ENCODE assay signal across 1 mouse cellular context in the genomic region with DNA sequence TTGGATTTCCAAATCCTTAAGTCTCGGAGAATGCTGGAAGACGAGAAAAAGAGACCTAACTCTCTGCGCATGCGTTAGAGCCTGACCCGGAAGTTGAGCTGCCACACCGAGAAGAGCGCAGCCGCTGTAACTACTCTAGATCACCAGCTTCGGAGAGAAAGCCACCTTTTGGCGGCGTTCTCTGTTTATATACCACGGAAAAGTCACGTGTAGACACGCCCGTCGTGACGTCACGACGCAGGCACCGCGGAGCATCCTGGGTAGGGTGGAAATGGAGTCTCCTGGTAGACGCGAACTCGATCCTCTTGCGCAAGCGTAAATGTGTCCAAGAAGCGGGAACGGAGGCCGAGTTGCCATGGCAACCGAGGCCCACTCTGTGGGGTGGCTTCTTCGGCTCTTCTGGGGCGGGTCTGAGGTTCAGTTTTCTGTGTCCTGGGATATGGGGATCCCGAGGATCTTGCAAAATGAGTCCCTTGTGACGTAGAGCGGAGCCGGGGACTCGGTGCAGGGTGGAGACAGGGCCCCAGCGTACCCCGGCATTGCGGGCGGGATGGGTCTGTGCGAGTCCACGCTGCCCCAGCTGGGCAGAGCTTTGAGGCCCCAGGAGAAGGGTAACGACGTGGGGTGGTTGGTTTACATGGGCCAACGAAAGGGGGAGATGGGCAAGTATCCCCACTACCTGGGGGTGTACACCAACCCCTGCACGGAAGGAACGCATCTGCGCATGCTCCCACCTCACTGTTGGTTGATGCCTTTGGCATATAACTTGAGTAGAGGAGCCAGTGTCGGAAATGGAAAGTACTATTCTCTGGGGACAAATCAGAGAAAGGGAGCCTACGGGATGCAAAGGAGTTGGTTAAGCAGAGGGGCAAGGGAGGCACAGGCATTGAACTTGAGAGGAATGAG.
TF ChIP-seq lines count a peak whose summit lies in the region.

Gtf2f1 (minus strand) TSS at position 53 of the 906 bp plus-strand sequence.
Gm17949 (plus strand) TSS at position 234 of the 906 bp plus-strand sequence.

TF ChIP-seq in MEL, 35 proteins besides CTCF, POLR2A, EP300 and RAD21 (continued from another document):
- TF ChIP-seq SMC3 (IDR thresholded peaks at IDR 0.05; ENCODE audit: low read depth, low read length) (no peak), USF2 (IDR thresholded peaks at IDR 0.05; ENCODE audit: borderline replicate concordance in 1 of 2, insufficient read depth in 1 of 2, low read depth in 1 of 2, low read length in 2 of 2) (peak; percentile 66 to 94; a peak in 3 of 4 replicates), BHLHE40 (IDR thresholded peaks at IDR 0.05; ENCODE audit: borderline replicate concordance, low read depth, low read length) (peak; percentile 98), HCFC1 (IDR thresholded peaks at IDR 0.05; ENCODE audit: low read depth, low read length) (peak; percentile 96), MAFK (IDR thresholded peaks at IDR 0.05; ENCODE audit: borderline replicate concordance, low read depth, low read length) (no peak), GATA1 (IDR thresholded peaks at IDR 0.05; ENCODE audit: low read depth, low read length) (no peak), TAL1 (IDR thresholded peaks at IDR 0.05; ENCODE audit: low read length) (no peak), JUND (IDR thresholded peaks at IDR 0.05; ENCODE audit: low read depth, low read length) (no peak), TBP (IDR thresholded peaks at IDR 0.05; ENCODE audit: low read depth, low read length) (peak; percentile 99), NRF1 (IDR thresholded peaks at IDR 0.05; ENCODE audit: insufficient read depth, low read depth, low read length, poor library complexity, severe bottlenecking) (peak; percentile 92), E2F4 (IDR thresholded peaks at IDR 0.05; ENCODE audit: borderline replicate concordance, low read depth, low read length) (0 out of 2 replicates have a peak, but pooled peaks have one; percentile 66), ELF1 (IDR thresholded peaks at IDR 0.05; ENCODE audit: low read depth, low read length) (peak; percentile 98), NELFE (IDR thresholded peaks at IDR 0.05; ENCODE audit: low read depth, low read length) (peak; percentile 99), USF1 (IDR thresholded peaks at IDR 0.05; ENCODE audit: low read depth, low read length) (peak; percentile 100), MYC (IDR thresholded peaks at IDR 0.05; ENCODE audit: low read depth, low read length) (peak; percentile 79; the same call in 1 of the 2 replicates), MEF2A (IDR thresholded peaks at IDR 0.05; ENCODE audit: extremely low read depth, insufficient replicate concordance, low read depth, low read length, poor library complexity, severe bottlenecking) (no peak), CHD1 (IDR thresholded peaks at IDR 0.05; ENCODE audit: low read depth, low read length) (no peak), MXI1 (IDR thresholded peaks at IDR 0.05; ENCODE audit: low read depth, low read length) (peak; percentile 82), MAZ (IDR thresholded peaks at IDR 0.05; ENCODE audit: low read depth, low read length) (0 out of 2 replicates have a peak, but pooled peaks have one; percentile 38), UBTF (IDR thresholded peaks at IDR 0.05; ENCODE audit: borderline replicate concordance, insufficient read depth, low read depth, low read length) (no peak), RCOR1 (IDR thresholded peaks at IDR 0.05; ENCODE audit: low read depth, low read length) (no peak)
